Mouse (Mus musculus): ENCODE measurements around the gene Bicdl1. TPM values are rescaled to one million over a fixed set of nuclear protein-coding genes. Genes with fewer than 3 reads are reported as not detected.

Gene Bicdl1
- polyA plus RNA-seq, 2 experiments from 2014 or later: 15.7 to 17.7 TPM

GRCm38 (mm10) chr5:115623694-115624440, 107.6 kb downstream of the Bicdl1 start:
- no peak for ATAC-seq

DNA sequence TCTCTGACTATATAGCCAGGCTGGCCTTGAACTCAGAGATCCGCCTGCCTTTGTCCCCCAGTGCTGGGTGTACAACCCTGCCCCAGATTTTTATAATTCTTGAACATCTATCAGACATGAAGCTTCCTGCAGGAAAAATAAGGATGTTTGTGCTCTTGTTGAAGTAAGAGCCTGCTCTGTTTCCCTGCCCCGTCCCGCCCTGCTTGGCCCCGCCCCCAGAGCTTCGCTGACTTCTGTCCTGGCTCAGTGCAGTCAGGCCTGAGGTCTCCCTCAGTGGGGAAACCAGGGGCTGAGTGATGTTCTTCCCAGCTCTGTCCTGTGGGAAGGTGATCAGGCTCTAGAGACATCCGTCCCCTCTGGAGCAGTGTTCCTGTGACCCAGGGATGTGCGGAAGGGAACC, 108.7 kb downstream of the Bicdl1 start:
- ATAC-seq: no peak

GRCm38 (mm10) chr5:115619690-115620089, 111.7 kb downstream of the Bicdl1 start:
- no peak for ATAC-seq

GRCm38 (mm10) chr5:115614948-115615347, 116.5 kb downstream of the Bicdl1 start:
- ATAC-seq: no peak

GRCm38 (mm10) chr5:115613332-115613731, 118.1 kb downstream of the Bicdl1 start:
- ATAC-seq: no peak

GRCm38 (mm10) chr5:115611566-115611965, 119.9 kb downstream of the Bicdl1 start:
- no peak for ATAC-seq

GRCm38 (mm10) chr5:115603561-115603960, 127.9 kb downstream of the Bicdl1 start:
- ATAC-seq: no peak

Other genes starting within 250 kb of the Bicdl1 start
- 10 to 100 TPM in 1 of 2 experiments, 1 to 10 TPM in 1; 9.9 to 18.6 TPM for gene Sirt4, start 246.9 kb downstream of the Bicdl1 start, polyA plus RNA-seq (2017; shearing (Covaris generic))
- gene Pxn, start 224.9 kb downstream of the Bicdl1 start, polyA plus RNA-seq (2017; shearing (Covaris generic)): 10 to 100 TPM; 14.5 to 23.4 TPM
- 1,000 to 10,000 TPM; 4,123 to 4,128 TPM for gene Rplp0, start 172.2 kb downstream of the Bicdl1 start, polyA plus RNA-seq (2017; shearing (Covaris generic))
- gene Gcn1l1, start 166.4 kb downstream of the Bicdl1 start, polyA plus RNA-seq (2017; shearing (Covaris generic)): 10 to 100 TPM; 25.2 to 36.2 TPM
- gene Rab35, start 99.7 kb downstream of the Bicdl1 start, polyA plus RNA-seq (2017; shearing (Covaris generic)): 1 to 10 TPM; 7.3 to 8.1 TPM
- gene Cit, start 113.7 kb upstream of the Bicdl1 start, polyA plus RNA-seq (2017; shearing (Covaris generic)): 1 to 10 TPM; 3.8 to 4.9 TPM